Mouse (Mus musculus): ENCODE results near the gene Cadps.

Gene Cadps

GRCm38 (mm10) chr14:12507018-12507417 is 315.9 kb downstream of the Cadps start:
- peak in 1 of 2 experiments; percentile 33 for DNase-seq (ENCODE audit: low spot score in 2 of 2)

GRCm38 (mm10) chr14:12504191-12504947 is 318.5 kb downstream of the Cadps start:
- no peak for DNase-seq (ENCODE audit: low spot score in 2 of 2)

- no peak for DNase-seq (ENCODE audit: low spot score in 2 of 2)
Measured at GRCm38 (mm10) chr14:12462206-12462605, 360.7 kb downstream of the Cadps start.

- DNase-seq (ENCODE audit: low spot score in 2 of 2), result peak; percentile 63 to 69
Measured at GRCm38 (mm10) chr14:12459700-12460099, 363.2 kb downstream of the Cadps start.

- peak in 1 of 2 experiments; percentile 34 for DNase-seq (ENCODE audit: low spot score in 2 of 2)
Measured at GRCm38 (mm10) chr14:12455064-12455591, 367.8 kb downstream of the Cadps start.

- DNase-seq (ENCODE audit: low spot score in 2 of 2), result no peak
Measured at GRCm38 (mm10) chr14:12450807-12451206, 372.1 kb downstream of the Cadps start.

- DNase-seq (ENCODE audit: low spot score in 2 of 2), result no peak
Measured at GRCm38 (mm10) chr14:12448883-12449282, 374.0 kb downstream of the Cadps start.

- DNase-seq (ENCODE audit: low spot score in 2 of 2), result no peak
Measured at GRCm38 (mm10) chr14:12441019-12441418, 381.9 kb downstream of the Cadps start.

- no peak for DNase-seq (ENCODE audit: low spot score in 2 of 2)
Measured at GRCm38 (mm10) chr14:12437976-12438375, 384.9 kb downstream of the Cadps start.

- peak; percentile 39 to 62 for DNase-seq (ENCODE audit: low spot score in 2 of 2)
Measured at GRCm38 (mm10) chr14:12437422-12437821, 385.5 kb downstream of the Cadps start.

GRCm38 (mm10) chr14:12436903-12437368 is 385.9 kb downstream of the Cadps start:
- DNase-seq (ENCODE audit: low spot score in 2 of 2), result peak; percentile 54 to 70

- peak; percentile 44 to 55 for DNase-seq (ENCODE audit: low spot score in 2 of 2)
Measured at GRCm38 (mm10) chr14:12428021-12428654, 394.7 kb downstream of the Cadps start.

- no peak for DNase-seq (ENCODE audit: low spot score in 2 of 2)
Measured at GRCm38 (mm10) chr14:12425311-12425710, 397.6 kb downstream of the Cadps start.

GRCm38 (mm10) chr14:12410276-12410675 is 412.6 kb downstream of the Cadps start:
- no peak for DNase-seq (ENCODE audit: low spot score in 2 of 2)

- DNase-seq (ENCODE audit: low spot score in 2 of 2), result no peak
Measured at GRCm38 (mm10) chr14:12409811-12410210, 413.1 kb downstream of the Cadps start.

GRCm38 (mm10) chr14:12406588-12406987 is 416.3 kb downstream of the Cadps start:
- no peak for DNase-seq (ENCODE audit: low spot score in 2 of 2)

GRCm38 (mm10) chr14:12405201-12405600 is 417.7 kb downstream of the Cadps start:
- DNase-seq (ENCODE audit: low spot score in 2 of 2), result no peak

GRCm38 (mm10) chr14:12404724-12405123 is 418.2 kb downstream of the Cadps start:
- no peak for DNase-seq (ENCODE audit: low spot score in 2 of 2)

- DNase-seq (ENCODE audit: low spot score in 2 of 2), result no peak
Measured at GRCm38 (mm10) chr14:12404052-12404451, 418.8 kb downstream of the Cadps start.

- DNase-seq (ENCODE audit: low spot score in 2 of 2), result no peak
Measured at GRCm38 (mm10) chr14:12400116-12400515, 422.8 kb downstream of the Cadps start.

- no peak for DNase-seq (ENCODE audit: low spot score in 2 of 2)
Measured at GRCm38 (mm10) chr14:12397561-12397960, 425.3 kb downstream of the Cadps start.

- no peak for DNase-seq (ENCODE audit: low spot score in 2 of 2)
Measured at GRCm38 (mm10) chr14:12394318-12394717, 428.6 kb downstream of the Cadps start.
